Mouse (Mus musculus): ENCODE measurements around the gene Prex1.
A peak's percentile ranks its signal among the peaks of the same experiment; 100 is the strongest.

The Prex1 gene

GRCm38 (mm10) chr2:166726891-166727290, 13.3 kb upstream of the Prex1 start:
- no peak for DNase-seq (ENCODE audit: low spot score in 2 of 2)

GRCm38 (mm10) chr2:166720416-166720815, 6.8 kb upstream of the Prex1 start:
- DNase-seq (ENCODE audit: low spot score in 2 of 2): no peak

- no peak for DNase-seq (ENCODE audit: low spot score in 2 of 2)
Observed at GRCm38 (mm10) chr2:166719930-166720305, 6.3 kb upstream of the Prex1 start.

- no peak for DNase-seq (ENCODE audit: low spot score in 2 of 2)
Observed at GRCm38 (mm10) chr2:166719301-166719929, 5.8 kb upstream of the Prex1 start.

GRCm38 (mm10) chr2:166716067-166716466, 2.4 kb upstream of the Prex1 start:
- no peak for DNase-seq (ENCODE audit: low spot score in 2 of 2)

- no peak for DNase-seq (ENCODE audit: low spot score in 2 of 2)
Observed at GRCm38 (mm10) chr2:166714427-166714699, 731 bp upstream of the Prex1 start.

- peak; percentile 45 to 59 for DNase-seq (ENCODE audit: low spot score in 2 of 2)
Observed at GRCm38 (mm10) chr2:166712801-166713689, 587 bp downstream of the Prex1 start.

- no peak for DNase-seq (ENCODE audit: low spot score in 2 of 2)
Observed at GRCm38 (mm10) chr2:166712310-166712709, 1.3 kb downstream of the Prex1 start.

- DNase-seq (ENCODE audit: low spot score in 2 of 2): no peak
Observed at GRCm38 (mm10) chr2:166711681-166712132, 1.9 kb downstream of the Prex1 start.

GRCm38 (mm10) chr2:166709883-166710282, 3.7 kb downstream of the Prex1 start:
- no peak for DNase-seq (ENCODE audit: low spot score in 2 of 2)

- DNase-seq (ENCODE audit: low spot score in 2 of 2): no peak
Observed at GRCm38 (mm10) chr2:166708304-166708703, 5.3 kb downstream of the Prex1 start.

- no peak for DNase-seq (ENCODE audit: low spot score in 2 of 2)
Observed at GRCm38 (mm10) chr2:166706526-166706925, 7.1 kb downstream of the Prex1 start.

GRCm38 (mm10) chr2:166703491-166703890, 10.1 kb downstream of the Prex1 start:
- peak; percentile 44 to 47 for DNase-seq (ENCODE audit: low spot score in 2 of 2)

- no peak for DNase-seq (ENCODE audit: low spot score in 2 of 2)
Observed at GRCm38 (mm10) chr2:166702113-166702445, 11.6 kb downstream of the Prex1 start.

GRCm38 (mm10) chr2:166701248-166702112, 12.2 kb downstream of the Prex1 start:
- no peak for DNase-seq (ENCODE audit: low spot score in 2 of 2)

- no peak for DNase-seq (ENCODE audit: low spot score in 2 of 2)
Observed at GRCm38 (mm10) chr2:166700732-166701131, 12.9 kb downstream of the Prex1 start.

- DNase-seq (ENCODE audit: low spot score in 2 of 2): no peak
Observed at GRCm38 (mm10) chr2:166700116-166700515, 13.5 kb downstream of the Prex1 start.

GRCm38 (mm10) chr2:166699552-166699951, 14.1 kb downstream of the Prex1 start:
- no peak for DNase-seq (ENCODE audit: low spot score in 2 of 2)

- DNase-seq (ENCODE audit: low spot score in 2 of 2): no peak
Observed at GRCm38 (mm10) chr2:166694616-166695015, 19.0 kb downstream of the Prex1 start.

GRCm38 (mm10) chr2:166693394-166693793, 20.2 kb downstream of the Prex1 start:
- no peak for DNase-seq (ENCODE audit: low spot score in 2 of 2)

- DNase-seq (ENCODE audit: low spot score in 2 of 2): no peak
Observed at GRCm38 (mm10) chr2:166691602-166692509, 21.8 kb downstream of the Prex1 start.
